15 mouse cellular contexts compared by ENCODE assay signal in genomic region chr9:48216091-48217001, GRCm38 (mm10). TPM values are rescaled to one million over a fixed set of nuclear protein-coding genes. Genes with fewer than 3 reads are reported as not detected.
DNase-seq lines count a peak whose midpoint lies in the region; ATAC-seq lines count a peak whose summit lies in the region.
"Had no signal": no experiment of that assay in that cellular context is flagged by ENCODE, and none has a peak within 500 bp of the region (broad histone marks: within the 10 kb centered on the region; RNA-seq: fewer than 3 reads in every experiment).

No protein-coding gene starts in this region.

- peak; percentile 30 to 32 for DNase-seq in cerebellum, postnatal 10 days
- peak; percentile 46 for DNase-seq in layer of hippocampus, adult 11-12 months (ENCODE audit: low spot score)
- DNase-seq in layer of hippocampus, postnatal 25 days (ENCODE audit: extremely low spot score in 1 of 2, low spot score in 1 of 2): no peak
- peak; percentile 40 to 52 for DNase-seq in layer of hippocampus, adult 8-10 months (ENCODE audit: low spot score in 2 of 2)
- DNase-seq in right cerebral cortex, postnatal 25 days: peak; percentile 36
- no peak for DNase-seq in ovary, postnatal 10 days (ENCODE audit: low spot score)
- no peak for DNase-seq in adrenal gland, postnatal 10 days
- DNase-seq: cerebellum, adult 11 months; heart, postnatal 4 days; left cerebral cortex, postnatal 4 days; lung, adult 18-20 months; thymus, postnatal 25 days had no signal

- no peak for ATAC-seq in cerebellum, adult (ENCODE audit: insufficient number of reproducible peaks, low FRiP score, low TSS enrichment)
- ATAC-seq: CD4-positive, CD25-positive, alpha-beta regulatory T cell, adult 4 months; midbrain, embryonic 13.5 days had no signal

RNA-seq across cellular contexts. Expression of gene Nxpe4, which starts 54.5 kb away (rescaled TPM):
- 10 to 100 TPM in 1 of 2 experiments, 1 to 10 TPM in 1; 9.1 to 11.2 TPM for total RNA-seq in layer of hippocampus, postnatal 25 days (2021)
- 10 to 100 TPM in 2 of 4 experiments, 1 to 10 TPM in 2; 7.3 to 11.4 (median 9.7) TPM for total RNA-seq in layer of hippocampus, adult 8-10 months (2022)
- total RNA-seq in adrenal gland, postnatal 10 days (2021): 10 to 100 TPM in 1 of 2 experiments, 1 to 10 TPM in 1; 8.8 to 12.7 TPM

Comparison
In these comparisons a context has a peak if more than half of its experiments do, and no peak if none do; other contexts are left out.
1. DNase-seq: peak in cerebellum, postnatal 10 days (2 of 2), layer of hippocampus, adult 11-12 months (single experiment), layer of hippocampus, adult 8-10 months (2 of 2) and right cerebral cortex, postnatal 25 days (single experiment); none in layer of hippocampus, postnatal 25 days (0 of 2), ovary, postnatal 10 days (single experiment) and adrenal gland, postnatal 10 days (single experiment).